Mouse (Mus musculus) thymus, adult 2 months (tissue): ENCODE measurements at regions not wholly inside any gene's neighbourhood (a gene's known extent, or its start where the extent isn't known, plus 50 kb on each side); places are given as distances from the start of the nearest gene placed in this dataset.

ENCODE experiments used
- CTCF ChIP-seq: fragments of 200-500 bp; IDR thresholded peaks from 2 replicates; pipeline ENCODE4 v1.5.1; 2012; ENCODE audit warnings: mild to moderate bottlenecking, control low read depth, low read length, moderate library complexity, borderline replicate concordance; ENCODE audit not compliant: control insufficient read depth, poor library complexity, insufficient read depth; ENCODE audit errors: extremely low read depth
- POLR2A ChIP-seq: fragments of 200-500 bp; IDR thresholded peaks from 2 replicates; pipeline ENCODE4 v1.6.1; 2012; ENCODE audit warnings: mild to moderate bottlenecking, low read length, control low read depth, moderate library complexity; ENCODE audit not compliant: control insufficient read depth, poor library complexity, insufficient read depth; ENCODE audit errors: extremely low read depth

- TF ChIP-seq CTCF: no peak
- TF ChIP-seq POLR2A: no peak
These were observed 346.1 kb upstream of the Thbs1 start for GRCm38 (mm10) chr2:117765572-117765971.
